Mouse (Mus musculus): Measurements from ENCODE around the gene Edc3. TPM values are rescaled to one million over a fixed set of nuclear protein-coding genes. Genes with fewer than 3 reads are reported as not detected.

Gene Edc3
- total and polyA plus RNA-seq, 2 experiments, result 5.7 to 6.6 TPM

- 64% methylated on average over 4 of the region's 4 CpGs for WGBS
- Histone ChIP-seq H3K79me2 (ENCODE audit: control insufficient read depth, insufficient read depth, low read length) (peaks cover 7% of the 10 kb centered on the region; the same call in 1 of the 2 replicates), H3K9ac (ENCODE audit: low read depth, low read length) (no peak overlapping the region), H3K4me3 (ENCODE audit: insufficient read depth, low read depth, low read length) (no peak overlapping the region), H3K27ac (replicated peaks; ENCODE audit: insufficient read depth, low read depth, low read length) (no peak overlapping the region), H3K4me1 (ENCODE audit: control insufficient read depth, insufficient read depth, low read length) (peaks cover 16% of the 10 kb centered on the region), H3K27me3 (ENCODE audit: control insufficient read depth, insufficient read depth, low read length) (no peaks in the 10 kb centered on the region), H3K36me3 (ENCODE audit: control insufficient read depth, insufficient read depth, low read length) (no peaks in the 10 kb centered on the region)
- peak; percentile 42 for DNase-seq (ENCODE audit: extremely low read depth, low read depth, low spot score)
- TF ChIP-seq CTCF (IDR thresholded peaks at IDR 0.05; ENCODE audit: low read depth, low read length) (no peak), POLR2A (IDR thresholded peaks at IDR 0.05; ENCODE audit: extremely low read depth, insufficient read depth, low read length) (no peak)
These were observed 58.9 kb downstream of the Edc3 start for GRCm38 (mm10) chr9:57767231-57767630.

- Histone ChIP-seq H3K4me3 (ENCODE audit: insufficient read depth, low read depth, low read length) (no peak overlapping the region), H3K79me2 (ENCODE audit: control insufficient read depth, insufficient read depth, low read length) (no peaks in the 10 kb centered on the region; the same call in 1 of the 2 replicates), H3K9ac (ENCODE audit: low read depth, low read length) (no peak overlapping the region), H3K36me3 (ENCODE audit: control insufficient read depth, insufficient read depth, low read length) (no peaks in the 10 kb centered on the region), H3K27me3 (ENCODE audit: control insufficient read depth, insufficient read depth, low read length) (no peaks in the 10 kb centered on the region), H3K27ac (replicated peaks; ENCODE audit: insufficient read depth, low read depth, low read length) (no peak overlapping the region), H3K4me1 (ENCODE audit: control insufficient read depth, insufficient read depth, low read length) (no peaks in the 10 kb centered on the region)
- 17% methylated on average over 2 of the region's 2 CpGs for WGBS
- DNase-seq (ENCODE audit: extremely low read depth, low read depth, low spot score), result peak; percentile 60
- no peak for TF ChIP-seq CTCF (IDR thresholded peaks at IDR 0.05; ENCODE audit: low read depth, low read length)
- TF ChIP-seq POLR2A (IDR thresholded peaks at IDR 0.05; ENCODE audit: extremely low read depth, insufficient read depth, low read length), result no peak
These were observed 61.3 kb downstream of the Edc3 start for GRCm38 (mm10) chr9:57769539-57770069.

- no peak for DNase-seq (ENCODE audit: extremely low read depth, low read depth, low spot score)
- no peak overlapping the region for H3K9ac ChIP-seq (ENCODE audit: low read depth, low read length)
- WGBS, result 77% methylated on average over 1 of the region's 1 CpGs
- no peak for TF ChIP-seq POLR2A (IDR thresholded peaks at IDR 0.05; ENCODE audit: extremely low read depth, insufficient read depth, low read length)
- no peak overlapping the region for H3K4me3 ChIP-seq (ENCODE audit: insufficient read depth, low read depth, low read length)
- no peak overlapping the region for H3K27ac ChIP-seq (replicated peaks; ENCODE audit: insufficient read depth, low read depth, low read length)
- H3K4me1 ChIP-seq (ENCODE audit: control insufficient read depth, insufficient read depth, low read length), result no peaks in the 10 kb centered on the region
- H3K27me3 ChIP-seq (ENCODE audit: control insufficient read depth, insufficient read depth, low read length), result no peaks in the 10 kb centered on the region
- no peaks in the 10 kb centered on the region for H3K79me2 ChIP-seq (ENCODE audit: control insufficient read depth, insufficient read depth, low read length)
- no peaks in the 10 kb centered on the region for H3K36me3 ChIP-seq (ENCODE audit: control insufficient read depth, insufficient read depth, low read length)
These were observed 61.9 kb downstream of the Edc3 start for GRCm38 (mm10) chr9:57770214-57770613.

- Histone ChIP-seq H3K27ac (replicated peaks; ENCODE audit: insufficient read depth, low read depth, low read length) (no peak overlapping the region), H3K4me3 (ENCODE audit: insufficient read depth, low read depth, low read length) (no peak overlapping the region), H3K27me3 (ENCODE audit: control insufficient read depth, insufficient read depth, low read length) (no peaks in the 10 kb centered on the region), H3K36me3 (ENCODE audit: control insufficient read depth, insufficient read depth, low read length) (no peaks in the 10 kb centered on the region), H3K4me1 (ENCODE audit: control insufficient read depth, insufficient read depth, low read length) (no peaks in the 10 kb centered on the region), H3K79me2 (ENCODE audit: control insufficient read depth, insufficient read depth, low read length) (no peaks in the 10 kb centered on the region), H3K9ac (ENCODE audit: low read depth, low read length) (no peak overlapping the region)
- TF ChIP-seq POLR2A (IDR thresholded peaks at IDR 0.05; ENCODE audit: extremely low read depth, insufficient read depth, low read length), result no peak
- no peak for TF ChIP-seq CTCF (IDR thresholded peaks at IDR 0.05; ENCODE audit: low read depth, low read length)
- 94% methylated on average over 2 of the region's 2 CpGs for WGBS
- no peak for DNase-seq (ENCODE audit: extremely low read depth, low read depth, low spot score)
These were observed 62.5 kb downstream of the Edc3 start for GRCm38 (mm10) chr9:57770836-57771235.

GRCm38 (mm10) chr9:57773754-57774153, 65.4 kb downstream of the Edc3 start:
- no peak overlapping the region for H3K4me3 ChIP-seq (ENCODE audit: insufficient read depth, low read depth, low read length)
- 79% methylated on average over 3 of the region's 3 CpGs for WGBS

GRCm38 (mm10) chr9:57774168-57774567, 65.8 kb downstream of the Edc3 start:
- no peaks in the 10 kb centered on the region for H3K79me2 ChIP-seq (ENCODE audit: control insufficient read depth, insufficient read depth, low read length)
- H3K4me3 ChIP-seq (ENCODE audit: insufficient read depth, low read depth, low read length), result no peak overlapping the region
- H3K27me3 ChIP-seq (ENCODE audit: control insufficient read depth, insufficient read depth, low read length), result no peaks in the 10 kb centered on the region
- H3K9ac ChIP-seq (ENCODE audit: low read depth, low read length), result no peak overlapping the region
- DNase-seq (ENCODE audit: extremely low read depth, low read depth, low spot score), result peak; percentile 60
- no peaks in the 10 kb centered on the region for H3K4me1 ChIP-seq (ENCODE audit: control insufficient read depth, insufficient read depth, low read length)
- no peaks in the 10 kb centered on the region for H3K36me3 ChIP-seq (ENCODE audit: control insufficient read depth, insufficient read depth, low read length)
- TF ChIP-seq CTCF (IDR thresholded peaks at IDR 0.05; ENCODE audit: low read depth, low read length), result 0 out of 2 replicates have a peak, but pooled peaks have one; percentile 11
- no peak for TF ChIP-seq POLR2A (IDR thresholded peaks at IDR 0.05; ENCODE audit: extremely low read depth, insufficient read depth, low read length)
- H3K27ac ChIP-seq (replicated peaks; ENCODE audit: insufficient read depth, low read depth, low read length), result no peak overlapping the region
- WGBS, result 0% methylated on average over 1 of the region's 1 CpGs

More at GRCm38 (mm10) chr9:57773754-57774153, 65.4 kb downstream of the Edc3 start:
- Histone ChIP-seq H3K27me3 (ENCODE audit: control insufficient read depth, insufficient read depth, low read length) (no peaks in the 10 kb centered on the region), H3K9ac (ENCODE audit: low read depth, low read length) (no peak overlapping the region), H3K79me2 (ENCODE audit: control insufficient read depth, insufficient read depth, low read length) (no peaks in the 10 kb centered on the region), H3K27ac (replicated peaks; ENCODE audit: insufficient read depth, low read depth, low read length) (no peak overlapping the region), H3K4me1 (ENCODE audit: control insufficient read depth, insufficient read depth, low read length) (no peaks in the 10 kb centered on the region), H3K36me3 (ENCODE audit: control insufficient read depth, insufficient read depth, low read length) (no peaks in the 10 kb centered on the region)
- TF ChIP-seq POLR2A (IDR thresholded peaks at IDR 0.05; ENCODE audit: extremely low read depth, insufficient read depth, low read length) (no peak), CTCF (IDR thresholded peaks at IDR 0.05; ENCODE audit: low read depth, low read length) (no peak)
- DNase-seq (ENCODE audit: extremely low read depth, low read depth, low spot score), result no peak

Data from liver, adult 2 months (tissue).